Mouse (Mus musculus) CD4-positive, CD25-positive, alpha-beta regulatory T cell, adult 2 months (primary cell): ENCODE measurements at regions not wholly inside any gene's neighbourhood (a gene's known extent, or its start where the extent isn't known, plus 50 kb on each side); places are given as distances from the start of the nearest gene placed in this dataset.

Source experiments
- DNase-seq: peaks from one replicate; pipeline ENCODE4 v3.0.0-alpha.2; 2012; ENCODE audit warnings: low read depth, low spot score

DNA sequence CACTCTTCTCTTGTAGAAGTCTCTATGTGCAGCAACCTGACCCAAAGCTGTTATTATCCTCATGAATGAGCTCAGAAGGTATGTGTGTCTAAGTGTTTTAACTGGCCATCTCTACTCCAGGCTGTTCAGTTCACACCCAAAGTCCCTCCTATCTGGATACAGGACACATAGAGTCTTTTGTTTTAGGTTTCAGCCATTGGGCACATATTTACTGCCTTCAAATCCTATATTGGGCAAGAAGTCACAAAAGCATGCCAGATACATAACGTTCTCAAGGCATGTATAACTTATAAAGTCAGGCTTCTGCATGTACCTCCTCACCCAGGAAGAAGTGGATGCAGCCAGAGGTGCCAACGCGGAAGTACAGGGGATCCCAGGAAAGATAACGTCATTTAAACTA is 136.6 kb upstream of the Mmadhc start:
- DNase-seq, result no peak

DNA sequence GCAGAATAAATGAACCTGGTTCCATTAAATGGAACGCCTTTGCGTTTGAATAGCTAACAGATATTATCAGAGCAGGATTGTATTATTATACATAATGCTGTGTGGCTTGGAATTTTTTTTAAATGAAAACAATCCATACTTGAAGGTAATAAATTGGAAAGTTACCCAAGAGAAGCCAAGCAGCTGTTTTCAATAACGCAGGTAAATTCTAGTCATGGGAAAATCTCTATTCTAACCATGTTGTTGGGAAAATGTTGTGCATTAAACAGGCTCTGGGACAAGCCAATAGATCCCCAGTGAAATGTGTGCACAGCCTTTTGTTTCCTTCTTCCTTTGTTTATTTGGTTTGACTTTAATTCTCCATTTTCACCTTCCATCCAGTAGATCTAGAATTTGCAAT is 128.6 kb upstream of the Mmadhc start:
- no peak for DNase-seq

DNA sequence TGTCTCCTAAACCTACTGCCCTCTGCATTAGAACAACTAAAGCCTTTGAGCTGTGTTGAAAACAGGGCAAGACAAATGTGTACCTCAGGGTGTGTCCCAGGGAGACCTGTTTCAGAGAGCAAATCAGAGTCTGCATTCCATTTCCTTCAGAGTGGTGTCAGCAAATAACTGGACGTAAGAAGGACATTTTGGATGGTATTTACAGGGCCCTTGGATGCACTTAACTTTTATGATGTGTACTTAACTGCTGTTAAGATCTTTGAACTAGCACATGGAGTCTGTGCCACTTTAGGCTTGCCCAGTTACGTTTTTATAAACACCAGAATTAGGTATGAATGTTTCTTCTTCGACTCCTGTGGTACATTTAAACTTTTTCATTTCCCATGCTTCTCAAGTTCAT is 123.0 kb upstream of the Mmadhc start:
- no peak for DNase-seq

DNA sequence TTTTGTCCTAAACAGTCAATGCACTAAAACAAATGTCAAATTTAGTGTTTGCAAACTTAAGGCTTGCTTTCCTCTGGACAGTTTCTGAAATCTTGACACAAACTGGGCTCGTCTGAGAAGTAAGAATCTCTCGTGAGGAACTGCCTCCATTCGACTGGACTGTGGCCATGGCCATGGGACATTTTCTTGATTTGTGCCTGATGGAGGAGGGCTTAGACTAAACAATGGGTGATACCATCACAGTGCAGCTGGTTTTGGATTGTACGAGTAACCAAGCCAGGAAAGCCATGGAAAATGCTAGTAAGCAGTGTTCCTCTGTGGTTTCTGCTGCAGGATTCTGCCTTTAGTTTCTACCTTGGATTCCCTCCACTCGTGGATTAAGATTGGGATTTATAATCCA is 121.0 kb upstream of the Mmadhc start:
- no peak for DNase-seq

DNA sequence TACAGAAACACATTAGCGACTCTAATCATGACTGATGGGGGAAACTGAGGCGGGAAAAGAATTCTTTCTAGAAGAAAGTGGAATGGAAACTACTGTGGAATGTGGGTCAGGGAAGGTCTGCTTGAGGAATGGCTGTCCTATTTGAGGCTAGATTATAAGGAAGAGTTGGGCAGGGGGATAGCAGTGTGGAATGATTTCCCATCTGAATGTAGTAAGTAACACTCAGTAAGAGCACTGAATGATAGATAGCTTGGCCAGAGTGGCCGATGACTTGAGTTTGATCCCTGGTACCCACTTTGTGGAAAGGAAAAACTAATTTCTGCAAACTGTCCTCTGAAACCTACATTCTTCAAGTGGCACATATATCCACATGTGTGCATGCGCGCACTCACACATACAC is 120.5 kb upstream of the Mmadhc start:
- no peak for DNase-seq

DNA sequence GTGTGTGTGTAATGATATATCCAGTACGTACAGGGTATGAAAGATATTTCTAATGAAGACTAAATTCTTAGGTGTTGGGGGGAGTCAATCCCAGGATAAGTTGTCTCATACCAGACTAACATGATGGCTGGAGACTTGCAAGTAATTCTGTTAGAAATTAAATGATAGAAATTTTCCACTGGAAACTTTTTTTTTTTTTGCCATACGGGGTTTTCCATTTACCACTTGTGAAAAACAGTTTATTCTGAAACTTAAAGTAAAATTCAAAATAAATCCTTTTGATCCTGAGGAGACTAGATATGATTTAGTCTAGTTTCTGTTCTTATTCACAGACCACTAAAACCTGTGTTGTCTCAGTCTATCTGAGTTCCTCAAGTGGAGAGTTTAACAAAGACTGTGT is 119.5 kb upstream of the Mmadhc start:
- DNase-seq, result no peak

DNA sequence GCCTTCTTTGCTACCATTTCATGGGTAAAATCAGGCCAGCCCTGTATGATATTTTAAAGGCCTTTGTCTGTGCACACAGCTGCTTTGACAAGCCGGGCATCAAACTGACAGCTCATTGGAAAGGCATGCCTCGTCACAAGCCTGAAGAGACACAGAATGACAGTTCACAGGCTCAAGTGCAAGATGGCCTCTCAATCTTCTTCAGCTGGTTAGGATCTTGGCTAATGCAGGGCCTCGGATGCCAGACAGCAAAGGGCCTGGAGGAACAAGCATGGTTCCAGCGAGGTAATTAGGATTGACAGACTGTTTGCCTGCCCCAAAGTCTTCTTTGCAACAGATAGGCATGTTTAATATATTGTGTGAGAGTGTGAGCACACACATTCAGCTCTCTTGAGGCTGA is 109.3 kb upstream of the Mmadhc start:
- no peak for DNase-seq

DNA sequence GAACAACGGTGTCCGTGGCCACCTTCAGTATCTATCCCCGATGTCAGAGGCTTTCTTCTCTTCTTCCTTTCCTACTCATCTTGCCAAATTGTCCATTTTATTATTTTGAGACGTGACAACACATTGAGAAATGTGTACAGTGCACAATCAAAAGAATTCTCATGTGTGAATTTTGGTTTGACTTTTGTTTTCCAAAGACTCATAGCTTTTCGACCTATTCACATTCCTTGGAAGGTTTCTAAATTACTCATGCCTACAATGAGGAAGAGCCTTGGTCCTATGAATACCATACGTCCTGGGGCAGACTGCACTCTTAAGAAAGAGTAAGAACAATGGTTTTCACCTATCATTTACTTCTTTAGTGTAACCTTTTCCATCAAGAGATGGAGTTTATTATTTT is 106.5 kb upstream of the Mmadhc start:
- DNase-seq, result no peak

DNA sequence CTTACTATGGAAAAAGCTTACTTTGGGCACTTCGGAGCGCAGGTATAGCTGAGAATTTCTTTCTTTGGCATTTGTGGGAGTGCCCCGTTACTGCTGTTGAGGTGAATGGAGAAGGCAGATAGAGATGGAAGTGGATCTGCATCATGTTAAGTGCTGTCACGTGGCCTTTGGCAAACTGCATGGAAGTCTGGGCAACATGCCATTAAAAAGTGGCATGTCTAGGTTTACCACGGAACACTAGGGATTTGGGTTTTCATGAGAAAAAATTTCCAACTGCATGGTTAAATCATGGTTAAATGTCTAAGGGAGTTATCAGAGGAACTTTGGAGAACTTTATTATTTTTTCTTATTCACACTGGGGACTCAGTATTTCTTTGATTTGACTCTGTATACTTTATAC is 102.0 kb upstream of the Mmadhc start:
- DNase-seq, result no peak

DNA sequence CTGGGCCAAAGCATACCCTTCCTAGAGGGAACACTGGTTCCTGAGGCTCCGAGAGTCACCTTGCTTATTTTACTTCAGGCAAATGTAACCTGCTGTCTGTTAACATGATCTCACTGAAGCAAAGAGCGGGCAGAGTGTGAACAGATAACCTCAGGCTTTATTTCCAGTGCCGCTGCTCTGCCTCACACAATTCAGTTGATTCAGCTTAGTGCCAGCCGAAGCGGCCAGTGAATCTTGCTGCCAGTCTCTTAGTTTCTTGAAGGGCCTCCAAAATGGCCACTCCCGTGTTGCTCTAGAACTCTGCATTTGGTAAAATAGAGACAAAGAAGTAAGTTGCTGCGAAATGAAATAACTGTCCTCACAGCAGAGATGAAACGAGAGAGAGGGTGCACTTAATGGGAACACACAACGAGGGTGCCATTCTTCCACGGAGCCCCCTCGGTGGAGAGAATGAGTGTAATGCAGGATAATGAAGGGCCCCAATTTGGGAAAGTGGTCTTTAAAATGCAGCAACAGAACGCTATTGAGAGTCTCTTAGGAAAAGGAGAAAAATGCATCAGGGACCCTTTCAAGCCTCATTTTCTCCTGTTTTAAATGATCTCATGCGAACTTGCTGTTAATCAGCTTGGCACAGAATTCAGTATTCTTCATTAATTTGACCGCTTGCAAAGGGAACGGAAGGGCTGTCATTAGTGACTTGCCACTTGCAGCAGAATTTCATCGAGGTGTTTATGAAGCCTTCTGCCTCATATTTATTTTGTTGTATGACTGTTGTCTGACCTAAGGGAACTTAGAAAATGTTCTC is 81.2 kb upstream of the Mmadhc start:
- no peak for DNase-seq

DNA sequence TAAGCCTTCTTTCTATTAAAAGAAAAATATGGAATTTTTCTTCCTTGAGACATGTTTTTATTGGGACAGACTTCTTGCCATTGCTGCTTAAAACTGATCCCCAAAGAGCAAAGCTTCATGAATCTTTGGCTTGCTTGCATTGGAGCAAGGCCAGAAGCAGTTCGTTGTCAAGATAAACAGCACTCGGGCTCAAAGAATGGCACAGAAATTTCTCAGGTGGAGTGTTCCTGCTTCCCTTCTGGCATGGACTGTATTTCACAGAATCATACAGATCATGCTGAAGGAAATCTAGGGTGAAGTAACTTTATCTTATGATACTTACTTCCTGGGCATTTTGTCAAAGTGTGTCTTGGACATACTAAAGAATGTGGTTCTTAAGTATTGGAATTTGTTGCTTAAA is 77.0 kb upstream of the Mmadhc start:
- no peak for DNase-seq

DNA sequence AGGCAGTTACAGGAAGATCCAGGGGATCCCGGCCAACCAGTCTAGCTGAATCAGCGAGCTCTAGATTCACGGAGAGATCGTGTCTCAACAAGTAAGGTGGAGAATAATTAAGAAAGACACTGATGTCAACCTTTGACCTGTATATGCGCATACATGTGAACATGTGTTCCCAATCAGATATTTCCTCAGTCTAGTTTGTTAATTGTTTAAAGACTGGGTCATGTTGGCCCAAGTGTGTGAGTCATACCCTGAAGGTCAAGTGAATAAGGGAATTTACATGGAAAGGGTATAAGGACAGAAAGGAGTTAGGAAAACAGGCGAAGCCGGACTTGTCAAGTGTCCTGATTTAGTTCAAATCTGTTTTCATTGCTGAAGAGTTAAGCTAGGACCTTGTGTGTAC is 76.4 kb upstream of the Mmadhc start:
- no peak for DNase-seq

DNA sequence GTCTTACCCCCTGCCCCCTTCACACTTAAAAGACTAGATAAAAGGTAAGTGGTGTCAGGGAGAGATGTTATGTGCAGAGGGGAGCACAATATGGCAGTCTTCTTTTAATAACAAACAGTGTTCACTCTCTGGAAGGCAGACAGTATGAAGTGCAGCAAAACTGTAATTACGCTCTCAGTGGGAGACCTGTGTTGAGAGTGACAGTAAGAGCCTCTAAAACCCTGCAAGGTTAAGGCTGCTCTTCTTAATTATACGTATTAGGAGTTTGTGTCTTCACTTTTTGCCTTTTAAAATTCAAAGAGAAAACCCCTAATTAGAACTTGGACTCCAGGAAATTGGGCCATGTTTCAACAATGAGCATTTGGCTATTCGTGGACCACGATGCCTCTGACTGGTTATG is 72.2 kb upstream of the Mmadhc start:
- DNase-seq, result no peak

DNA sequence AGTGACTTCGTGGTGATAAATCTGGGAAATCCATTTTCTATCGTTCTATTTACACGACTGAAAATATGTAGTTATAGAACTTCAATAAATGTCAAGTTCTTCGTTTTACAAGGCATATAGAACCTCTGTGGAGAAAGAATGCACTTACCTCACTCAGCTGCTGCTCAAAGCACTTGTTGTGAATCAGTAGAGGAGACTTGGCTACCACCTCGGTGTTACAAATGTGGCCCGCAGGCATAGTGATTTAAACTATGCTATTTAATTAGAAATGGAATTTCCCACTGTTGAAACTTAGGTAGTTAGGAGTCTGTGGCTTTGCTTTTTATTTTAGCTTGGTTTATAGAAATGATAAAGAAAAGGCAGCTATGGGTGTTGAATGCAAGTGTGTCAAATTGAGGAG is 71.8 kb upstream of the Mmadhc start:
- DNase-seq, result no peak

DNA sequence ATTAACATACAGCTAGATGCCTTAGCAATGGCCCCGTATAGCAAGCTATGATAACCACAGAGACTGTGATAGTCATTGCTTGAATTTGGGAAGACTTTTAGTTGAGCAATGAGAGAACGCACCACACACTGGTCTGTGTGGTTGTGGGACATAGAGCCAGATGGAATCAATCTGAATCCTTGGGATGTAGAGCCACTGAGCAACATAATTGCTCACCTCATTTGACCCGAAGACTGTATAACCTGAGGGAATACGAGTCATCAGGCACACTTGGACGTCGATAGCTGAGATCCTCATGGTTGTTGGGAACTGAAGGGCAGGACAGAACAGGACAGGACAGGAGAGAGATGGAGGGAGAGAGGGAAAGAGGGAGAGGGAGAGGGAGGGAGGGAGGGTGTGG is 68.6 kb upstream of the Mmadhc start:
- DNase-seq, result no peak

DNA sequence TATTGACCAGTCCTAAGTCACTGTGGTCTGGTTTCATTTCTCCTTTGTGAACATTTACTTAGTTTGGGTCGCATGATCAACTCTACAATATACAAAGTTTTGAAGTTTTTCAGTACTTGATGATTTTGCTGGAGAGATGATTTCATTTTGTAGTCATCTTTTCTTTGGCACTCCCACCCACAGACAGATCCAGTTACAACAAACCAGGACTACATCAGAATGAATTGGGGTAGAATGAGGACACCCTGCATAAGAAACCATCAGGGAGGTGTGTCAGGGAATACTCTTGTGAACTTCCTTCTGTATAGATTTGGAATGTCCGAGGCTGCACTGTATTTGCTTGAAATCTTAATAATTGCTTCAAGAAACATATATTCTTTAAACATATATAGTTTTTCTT is 59.5 kb upstream of the Mmadhc start:
- DNase-seq, result no peak

DNA sequence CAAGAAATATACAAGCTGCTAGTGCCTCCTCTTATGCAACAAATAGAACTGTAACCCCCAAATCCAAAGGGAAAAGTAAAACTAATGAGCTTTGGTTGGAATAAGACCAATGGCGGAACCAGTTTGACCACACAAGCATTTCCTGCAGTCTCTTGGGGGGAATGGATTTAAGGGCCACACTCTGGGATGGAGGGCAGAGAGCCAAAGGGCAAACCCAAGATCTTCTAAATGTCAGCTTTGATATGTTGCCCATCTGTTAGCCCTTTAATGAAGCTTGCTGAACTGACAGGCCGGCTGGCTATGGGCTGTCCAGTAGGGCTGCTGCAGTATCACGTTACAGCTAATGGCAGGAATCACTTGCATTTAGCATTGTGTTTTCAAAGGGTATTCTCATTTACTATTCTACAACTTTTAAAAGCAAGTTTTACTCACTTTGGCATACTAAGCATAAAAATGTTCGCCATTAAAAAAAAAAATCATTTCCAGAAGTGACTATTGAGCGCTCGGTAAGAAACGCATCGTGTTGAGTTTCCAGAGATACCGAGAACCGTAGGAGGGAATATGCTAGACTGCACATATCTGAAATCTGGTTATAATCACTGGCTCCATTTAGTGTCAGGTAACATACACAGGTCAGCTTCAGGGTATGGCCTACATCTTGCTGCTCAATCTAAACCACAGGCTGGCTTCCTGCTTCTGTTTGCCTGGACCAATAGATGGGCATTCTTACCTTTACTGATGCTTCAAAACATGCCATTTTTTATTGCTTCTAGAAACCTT is 51.1 kb upstream of the Mmadhc start:
- no peak for DNase-seq
